Mouse (Mus musculus) heart, embryonic 12.5 days (tissue): ENCODE data around the gene Coasy. TPM values are rescaled to one million over a fixed set of nuclear protein-coding genes. Genes with fewer than 3 reads are reported as not detected.

Experiments
- ATAC-seq: fragments of 200-750 bp; cut with Nextera tagmentation; 2 replicates; pipeline ENCODE4 v1.8.0; 2017; ENCODE audit warnings: moderate TSS enrichment, moderate library complexity; ENCODE audit not compliant: insufficient number of reproducible peaks, low FRiP score
- H3K27ac ChIP-seq: fragments of 300-500 bp; sonication (generic); 2 replicates; pipeline ENCODE4 v1.5.1; 2016; ENCODE audit warnings: mild to moderate bottlenecking, moderate library complexity; ENCODE audit not compliant: poor library complexity, severe bottlenecking
- H3K27me3 ChIP-seq: fragments of 300-500 bp; sonication (generic); replicated peaks from 2 replicates; pipeline ENCODE4 v1.6.1; 2016; ENCODE audit warnings: mild to moderate bottlenecking, moderate library complexity
- H3K36me3 ChIP-seq: fragments of 300-500 bp; sonication (generic); 2 replicates; pipeline ENCODE4 v1.6.1; 2016; ENCODE audit warnings: mild to moderate bottlenecking, moderate library complexity
- H3K4me1 ChIP-seq: fragments of 300-500 bp; sonication (generic); replicated peaks from 2 replicates; pipeline ENCODE4 v1.6.1; 2016; ENCODE audit warnings: mild to moderate bottlenecking
- H3K4me2 ChIP-seq: fragments of 300-500 bp; sonication (generic); 2 replicates; pipeline ENCODE4 v1.6.1; 2016; ENCODE audit warnings: mild to moderate bottlenecking, moderate library complexity
- H3K4me3 ChIP-seq: fragments of 300-500 bp; sonication (generic); 2 replicates; pipeline ENCODE4 v1.5.1; 2016; ENCODE audit warnings: mild to moderate bottlenecking
- H3K9ac ChIP-seq: fragments of 300-500 bp; sonication (generic); 2 replicates; pipeline ENCODE4 v1.6.1; 2016; ENCODE audit warnings: mild to moderate bottlenecking, moderate library complexity
- H3K9me3 ChIP-seq: fragments of 300-500 bp; sonication (generic); replicated peaks from 2 replicates; pipeline ENCODE4 v1.6.1; 2016; ENCODE audit warnings: mild to moderate bottlenecking, moderate library complexity
- WGBS: fragments of 180-500 bp; shearing (Covaris S2); methylation state at CpG from one replicate; pipeline ENCODE4 v1.1.7; 2016; 5-methylcytosine and 5-hydroxymethylcytosine counted together
- polyA plus RNA-seq: library from polyadenylated mRNA; unstranded; fragments of >200 nt; fragmentation: Nextera tagmentation; extraction: Ambion mirVana; gene quantifications from 2 replicates; pipeline ENCODE4 v1.2.1, GENCODE M21; 2016

Gene Coasy
- polyA plus RNA-seq, 1 experiment from 2014 or later: 27.2 TPM

- Histone ChIP-seq H3K4me3 (peak within 1 kb of the TSS; percentile 84), H3K36me3 (peaks cover 75% of the 10 kb centered on the region)
- peak; percentile 93 for ATAC-seq
Observed at GRCm38 (mm10) chr11:101095314-101096024, 13.1 kb downstream of the Coasy start, which contains the start of gene Psmc3ip. TSS of gene Psmc3ip (minus strand) at chr11:101095436.

GRCm38 (mm10) chr11:101098231-101098630 lies 15.9 kb downstream of the Coasy start:
- Histone ChIP-seq H3K36me3 (peaks cover 72% of the 10 kb centered on the region), H3K4me3 (no peak overlapping the region), H3K4me2 (no peak overlapping the region), H3K9me3 (no peaks in the 10 kb centered on the region), H3K27me3 (no peaks in the 10 kb centered on the region), H3K4me1 (peaks cover 12% of the 10 kb centered on the region), H3K27ac (no peak overlapping the region), H3K9ac (0 out of 2 replicates have a peak overlapping the region, but pooled peaks have one; percentile 27)
- ATAC-seq: no peak
- 90% methylated on average over 8 of the region's 8 CpGs for WGBS

More at GRCm38 (mm10) chr11:101095314-101096024, 13.1 kb downstream of the Coasy start, which contains the start of gene Psmc3ip:
- peak within 1 kb of the TSS; percentile 90 for H3K9ac ChIP-seq
- peak within 1 kb of the TSS; percentile 94 for H3K4me2 ChIP-seq
- H3K4me1 ChIP-seq: peaks cover 10% of the 10 kb centered on the region
- peak within 1 kb of the TSS; percentile 97 for H3K27ac ChIP-seq
- no peaks in the 10 kb centered on the region for H3K27me3 ChIP-seq
- under 1% methylated on average over 43 of the region's 43 CpGs for WGBS
- no peaks in the 10 kb centered on the region for H3K9me3 ChIP-seq

GRCm38 (mm10) chr11:101103011-101103410 lies 20.6 kb downstream of the Coasy start:
- Histone ChIP-seq H3K9me3 (no peaks in the 10 kb centered on the region), H3K4me3 (no peak overlapping the region), H3K27me3 (no peaks in the 10 kb centered on the region), H3K36me3 (peaks cover 71% of the 10 kb centered on the region), H3K4me2 (no peak overlapping the region), H3K9ac (no peak overlapping the region), H3K27ac (no peak overlapping the region), H3K4me1 (0 out of 2 replicates have a peak, but pooled peaks cover 3% of the 10 kb centered on the region)
- ATAC-seq: no peak
- 88% methylated on average over 5 of the region's 5 CpGs for WGBS

GRCm38 (mm10) chr11:101109351-101109750 lies 27.0 kb downstream of the Coasy start:
- Histone ChIP-seq H3K27me3 (no peaks in the 10 kb centered on the region), H3K36me3 (peaks cover 16% of the 10 kb centered on the region), H3K9ac (no peak overlapping the region), H3K4me1 (no peaks in the 10 kb centered on the region; the same call in 1 of the 2 replicates), H3K4me3 (no peak overlapping the region), H3K4me2 (no peak overlapping the region), H3K27ac (no peak overlapping the region), H3K9me3 (no peaks in the 10 kb centered on the region)
- 87% methylated on average over 4 of the region's 4 CpGs for WGBS
- ATAC-seq: no peak

GRCm38 (mm10) chr11:101110708-101111107 lies 28.3 kb downstream of the Coasy start:
- H3K27me3 ChIP-seq: no peaks in the 10 kb centered on the region
- WGBS: 53% methylated on average over 5 of the region's 5 CpGs
- no peak overlapping the region for H3K9ac ChIP-seq
- H3K9me3 ChIP-seq: no peaks in the 10 kb centered on the region
- no peak overlapping the region for H3K4me2 ChIP-seq
- H3K27ac ChIP-seq: no peak overlapping the region
- no peak overlapping the region for H3K4me3 ChIP-seq
- peaks cover 9% of the 10 kb centered on the region for H3K36me3 ChIP-seq
- no peak for ATAC-seq
- H3K4me1 ChIP-seq: peaks cover 3% of the 10 kb centered on the region

- no peak overlapping the region for H3K27ac ChIP-seq
- H3K9ac ChIP-seq: no peak overlapping the region
- H3K4me2 ChIP-seq: no peak overlapping the region
- H3K4me1 ChIP-seq: peaks cover 7% of the 10 kb centered on the region
- ATAC-seq: no peak
- H3K9me3 ChIP-seq: no peaks in the 10 kb centered on the region
- H3K27me3 ChIP-seq: no peaks in the 10 kb centered on the region
- H3K4me3 ChIP-seq: no peak overlapping the region
- peaks cover 4% of the 10 kb centered on the region for H3K36me3 ChIP-seq
- 90% methylated on average over 4 of the region's 4 CpGs for WGBS
Observed at GRCm38 (mm10) chr11:101111178-101111577, 28.8 kb downstream of the Coasy start.

- no peak overlapping the region for H3K4me3 ChIP-seq
- ATAC-seq: no peak
- peaks cover 3% of the 10 kb centered on the region for H3K36me3 ChIP-seq
- no peaks in the 10 kb centered on the region for H3K27me3 ChIP-seq
- 90% methylated on average over 3 of the region's 3 CpGs for WGBS
- H3K9me3 ChIP-seq: no peaks in the 10 kb centered on the region
- H3K9ac ChIP-seq: no peak overlapping the region
- peaks cover 7% of the 10 kb centered on the region for H3K4me1 ChIP-seq
- no peak overlapping the region for H3K27ac ChIP-seq
- no peak overlapping the region for H3K4me2 ChIP-seq
Observed at GRCm38 (mm10) chr11:101112186-101112585, 29.8 kb downstream of the Coasy start.

- H3K9me3 ChIP-seq: no peaks in the 10 kb centered on the region
- H3K36me3 ChIP-seq: peaks cover 3% of the 10 kb centered on the region
- no peak for ATAC-seq
- no peak overlapping the region for H3K9ac ChIP-seq
- peaks cover 20% of the 10 kb centered on the region for H3K4me1 ChIP-seq
- WGBS: 87% methylated on average over 2 of the region's 2 CpGs
- no peak overlapping the region for H3K4me2 ChIP-seq
- H3K4me3 ChIP-seq: no peak overlapping the region
- H3K27me3 ChIP-seq: no peaks in the 10 kb centered on the region
- no peak overlapping the region for H3K27ac ChIP-seq
Observed at GRCm38 (mm10) chr11:101115564-101115963, 33.2 kb downstream of the Coasy start.

- Histone ChIP-seq H3K9ac (peak overlapping the region; percentile 98), H3K4me2 (peak overlapping the region; percentile 74), H3K36me3 (peaks cover 16% of the 10 kb centered on the region), H3K4me1 (peaks cover 30% of the 10 kb centered on the region), H3K9me3 (no peaks in the 10 kb centered on the region), H3K4me3 (peak overlapping the region; percentile 86), H3K27ac (no peak overlapping the region), H3K27me3 (no peaks in the 10 kb centered on the region)
- 26% methylated on average over 4 of the region's 4 CpGs for WGBS
- ATAC-seq: no peak
Observed at GRCm38 (mm10) chr11:101118105-101118504, 35.7 kb downstream of the Coasy start.

GRCm38 (mm10) chr11:101119131-101119760 lies 36.9 kb downstream of the Coasy start:
- peak overlapping the region; percentile 86 for H3K4me3 ChIP-seq
- ATAC-seq: peak; percentile 82
- peak overlapping the region; percentile 98 for H3K9ac ChIP-seq
- H3K27ac ChIP-seq: peak overlapping the region; percentile 88
- H3K4me1 ChIP-seq: peaks cover 30% of the 10 kb centered on the region
- no peaks in the 10 kb centered on the region for H3K9me3 ChIP-seq
- H3K36me3 ChIP-seq: peaks cover 25% of the 10 kb centered on the region
- peak overlapping the region; percentile 74 for H3K4me2 ChIP-seq
- WGBS: under 1% methylated on average over 39 of the region's 39 CpGs
- no peaks in the 10 kb centered on the region for H3K27me3 ChIP-seq

- Histone ChIP-seq H3K4me2 (peak within 1 kb of the TSS; percentile 74), H3K36me3 (peaks cover 31% of the 10 kb centered on the region), H3K9ac (peak within 1 kb of the TSS; percentile 98), H3K27me3 (no peaks in the 10 kb centered on the region), H3K27ac (peak within 1 kb of the TSS; percentile 88), H3K4me3 (peak within 1 kb of the TSS; percentile 86), H3K9me3 (no peaks in the 10 kb centered on the region), H3K4me1 (peaks cover 30% of the 10 kb centered on the region)
- ATAC-seq: peak; percentile 96
- WGBS: under 1% methylated on average over 61 of the region's 61 CpGs
Observed at GRCm38 (mm10) chr11:101119761-101120544, 37.6 kb downstream of the Coasy start, which contains the start of the genes Retreg3 and Tubg1. TSS of gene Retreg3 (minus strand) at chr11:101119893. TSS of gene Tubg1 (plus strand) at chr11:101119938.
